Mouse (Mus musculus) testis, postnatal 10 days (tissue): ENCODE measurements around the gene Fstl3.

Experiments
- DNase-seq: peaks from one replicate; pipeline ENCODE4 v3.0.0; 2021; ENCODE audit warnings: low spot score

Fstl3 gene

GRCm38 (mm10) chr10:79811736-79812637 is 34.9 kb downstream of the Fstl3 start:
- peak; percentile 93 for DNase-seq

DNA sequence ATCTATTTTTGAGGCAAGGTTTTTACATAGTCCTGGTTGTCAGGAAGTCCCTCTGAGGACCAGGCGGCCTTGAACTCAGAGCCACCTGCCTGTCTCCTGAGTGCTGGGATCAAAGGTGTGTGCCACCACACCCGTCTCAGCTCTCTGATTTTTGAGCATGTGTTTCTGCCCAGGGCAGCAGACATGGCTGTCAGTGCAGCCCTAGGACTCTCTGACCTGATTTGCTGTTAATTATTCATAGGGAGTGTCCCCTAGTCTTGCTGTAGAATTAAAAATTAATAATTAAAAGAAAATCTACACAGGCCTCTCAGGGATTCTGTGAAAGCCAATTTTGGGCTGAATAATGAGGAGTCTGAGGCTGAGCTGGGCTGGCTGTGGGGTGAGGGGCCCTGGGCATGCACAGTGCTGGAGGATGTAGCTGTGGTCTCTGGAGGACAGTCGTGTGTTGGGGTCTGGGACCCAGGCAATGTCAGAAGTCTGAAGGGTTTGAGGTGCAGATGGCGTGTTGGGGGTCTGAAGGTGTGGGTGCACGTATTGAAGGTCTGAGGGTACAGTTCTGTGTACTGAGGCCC is 37.3 kb downstream of the Fstl3 start:
- DNase-seq: no peak

GRCm38 (mm10) chr10:79815671-79816494 is 38.8 kb downstream of the Fstl3 start:
- no peak for DNase-seq

- DNase-seq: no peak
These were observed 40.0 kb downstream of the Fstl3 start for GRCm38 (mm10) chr10:79817111-79817510.

DNA sequence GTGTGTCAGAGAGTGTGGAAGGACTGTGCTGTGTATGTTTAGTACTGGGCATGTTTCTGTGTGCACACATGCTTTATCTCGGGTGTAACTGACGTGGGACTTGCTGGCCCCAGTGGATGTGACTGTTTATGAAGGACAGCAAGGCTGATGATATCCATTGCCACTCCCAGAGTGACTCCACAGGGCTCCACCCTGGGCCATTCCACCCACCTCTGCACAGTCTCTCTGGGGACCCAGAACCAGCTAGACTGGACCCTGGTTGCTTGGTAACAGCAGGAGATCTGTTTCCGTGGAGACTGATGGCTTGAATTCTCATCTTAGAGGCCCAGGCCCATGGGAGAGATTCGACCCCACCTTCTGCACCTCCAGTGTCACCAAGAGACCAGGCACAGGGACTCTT is 41.2 kb downstream of the Fstl3 start:
- no peak for DNase-seq

- no peak for DNase-seq
These were observed 42.5 kb downstream of the Fstl3 start for GRCm38 (mm10) chr10:79819606-79820005.

DNA sequence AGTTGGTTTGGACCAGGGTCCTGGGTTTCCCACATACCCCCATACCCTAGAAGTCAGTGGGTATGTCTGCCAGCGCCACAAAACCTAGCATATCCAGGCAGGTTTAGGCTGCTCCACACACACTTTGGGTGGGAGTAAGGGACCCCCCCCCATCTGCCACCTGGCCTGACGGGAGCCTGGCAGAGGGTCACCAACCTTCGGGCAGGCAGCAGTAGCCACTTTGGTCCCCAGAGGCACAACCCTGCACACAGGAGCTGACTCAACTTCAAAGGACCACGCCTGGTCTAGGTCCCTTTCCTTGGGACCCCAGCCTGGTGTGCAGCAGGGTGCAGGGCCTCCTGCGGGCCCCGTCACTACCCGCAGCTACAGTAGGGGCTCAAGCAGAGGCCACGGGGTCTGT is 43.2 kb downstream of the Fstl3 start:
- no peak for DNase-seq

DNA sequence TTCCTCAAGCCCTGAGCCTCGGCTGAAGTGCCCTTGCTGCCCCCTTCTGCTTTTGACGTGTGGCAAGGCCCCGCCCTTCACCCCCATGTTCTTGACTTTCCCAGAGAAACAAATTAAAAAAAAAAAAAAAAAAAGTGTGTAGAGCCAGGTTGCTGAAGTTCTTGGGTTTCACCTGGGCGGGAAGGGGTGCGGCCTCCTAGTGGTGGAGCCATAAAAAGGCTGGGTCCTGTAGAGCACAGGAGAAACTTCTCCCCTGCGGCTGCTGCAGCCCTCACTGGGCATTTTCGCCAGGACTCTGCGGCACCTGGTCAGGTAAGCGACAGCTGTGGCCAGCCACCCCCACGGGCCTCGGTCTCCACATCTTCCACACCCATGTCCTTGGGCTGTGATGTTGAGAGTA is 43.7 kb downstream of the Fstl3 start, which contains the start of gene Misp:
Gene Misp (plus strand): TSS at position 208 of the 400 bp plus-strand sequence.
- DNase-seq: no peak

DNA sequence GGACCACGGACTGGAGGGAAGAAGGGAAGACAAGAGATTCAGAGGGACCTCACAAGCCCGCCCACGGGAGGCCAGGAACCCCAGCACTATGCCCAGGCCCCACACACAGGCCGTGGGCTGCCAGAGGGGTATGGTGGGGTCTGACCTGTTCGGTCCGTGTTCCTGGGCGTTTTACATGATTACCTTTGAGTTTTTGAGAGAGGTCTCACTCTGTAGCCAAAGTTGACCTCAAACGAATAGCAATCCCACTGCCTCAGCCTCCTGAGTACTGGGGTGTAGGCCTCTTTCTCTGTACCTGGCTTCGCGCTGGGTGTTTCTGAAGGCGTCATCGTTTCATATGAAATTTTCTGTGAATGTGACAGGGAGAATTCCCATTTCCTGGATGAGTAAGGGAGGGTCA is 44.7 kb downstream of the Fstl3 start:
- DNase-seq: no peak

DNA sequence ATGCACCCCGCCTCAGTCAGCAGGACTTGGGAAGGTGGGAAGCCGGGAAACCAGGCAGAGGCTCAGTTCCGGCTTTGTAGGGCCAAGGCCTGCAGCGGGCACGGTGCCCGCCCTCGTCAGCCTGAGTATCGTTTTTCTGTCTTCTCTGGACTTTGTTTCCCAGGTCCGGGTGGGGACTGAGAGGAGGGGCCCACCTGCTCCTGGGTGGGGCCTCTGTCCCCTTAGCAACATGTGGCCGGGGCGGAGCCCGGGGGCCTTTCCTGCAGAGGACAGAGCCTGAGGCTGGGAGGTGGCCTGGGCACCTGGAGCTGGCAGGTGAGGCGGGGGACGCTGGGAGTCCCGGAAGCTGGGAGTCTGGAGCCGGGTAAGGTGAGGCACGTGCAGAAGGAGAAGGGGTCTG is 45.3 kb downstream of the Fstl3 start:
- no peak for DNase-seq

GRCm38 (mm10) chr10:79823011-79823410 is 45.9 kb downstream of the Fstl3 start:
- DNase-seq: no peak

DNA sequence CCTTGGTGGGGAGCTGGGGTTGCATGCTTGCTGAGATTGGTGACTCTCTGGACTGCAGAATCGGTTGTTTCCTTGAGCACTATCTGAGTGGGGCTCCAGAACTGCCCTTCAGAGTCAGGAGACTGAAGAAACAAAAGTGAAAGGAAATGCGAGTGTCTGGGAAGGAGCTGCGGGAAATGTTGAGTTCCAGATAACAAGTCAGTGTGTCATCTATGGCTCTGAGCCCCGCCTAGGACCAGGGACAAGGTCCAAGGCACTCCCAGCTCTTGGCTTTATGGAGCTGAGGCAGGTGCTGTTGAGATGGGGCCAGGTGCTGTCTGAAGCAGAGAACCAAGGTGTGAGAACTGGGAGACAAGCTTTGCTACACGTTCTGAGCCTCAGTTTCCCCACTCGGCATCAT is 47.3 kb downstream of the Fstl3 start:
- DNase-seq: no peak

DNA sequence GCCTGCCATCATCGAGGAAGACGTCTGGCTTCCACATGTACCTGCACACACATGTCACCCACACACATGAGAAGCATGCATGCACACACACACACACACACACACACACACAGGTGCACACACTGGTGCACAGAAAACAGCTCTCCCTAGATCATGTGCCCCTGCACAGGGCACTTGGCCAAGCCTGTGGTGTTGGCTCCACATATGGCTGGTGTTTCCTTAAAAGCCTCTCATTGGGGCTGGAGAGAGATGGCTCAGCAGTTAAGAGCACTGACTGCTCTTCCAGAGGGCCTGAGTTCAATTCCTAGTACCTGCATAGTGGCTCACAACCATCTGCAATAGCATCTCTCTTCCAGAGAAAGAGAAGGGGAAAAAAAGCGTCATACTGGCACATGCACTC is 54.5 kb downstream of the Fstl3 start:
- no peak for DNase-seq
